Mouse (Mus musculus) testis, adult 2 months (tissue): ENCODE measurements around the gene Galnt10.

Source experiments
- CTCF ChIP-seq: fragments of 200-500 bp; IDR thresholded peaks from 2 replicates; pipeline ENCODE4 v1.5.1; 2012; ENCODE audit warnings: low read depth, mild to moderate bottlenecking, inconsistent platforms, low read length, moderate library complexity; ENCODE audit not compliant: control insufficient read depth, insufficient read depth, insufficient replicate concordance
- POLR2A ChIP-seq: fragments of 200-500 bp; IDR thresholded peaks from 2 replicates; pipeline ENCODE4 v1.6.1; 2012; ENCODE audit warnings: low read depth, mild to moderate bottlenecking, inconsistent platforms, low read length, moderate library complexity; ENCODE audit not compliant: control insufficient read depth

GRCm38 (mm10) chr11:57786616-57787418 lies 141.6 kb downstream of the Galnt10 start:
- TF ChIP-seq CTCF (no peak), POLR2A (no peak)
